ENCODE assay signal across 8 mouse cellular contexts in the genomic region with DNA sequence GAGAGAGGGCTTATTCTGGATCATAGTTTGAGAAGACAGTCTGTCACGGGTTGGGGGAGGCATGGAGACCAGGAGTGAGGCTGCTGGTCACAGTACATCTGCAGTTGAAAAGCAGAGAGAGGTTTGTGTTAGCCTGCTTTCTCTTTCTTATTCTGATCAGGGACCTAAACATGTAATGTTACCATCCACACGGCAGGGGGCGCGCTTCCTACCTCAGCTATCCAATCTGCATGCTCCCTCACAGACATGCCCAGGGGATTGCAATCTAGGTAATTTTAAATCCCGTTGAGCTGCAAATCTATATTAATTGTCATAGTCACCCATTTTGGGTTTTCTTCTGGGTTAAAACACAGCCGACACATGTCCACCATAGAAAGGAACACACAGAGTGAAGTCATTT.
DNase-seq lines count a peak whose midpoint lies in the region; ATAC-seq and TF ChIP-seq lines count a peak whose summit lies in the region.

No protein-coding gene starts in this region.

- no peak overlapping the region for H3K27ac ChIP-seq in cerebellum, adult 2 months (ENCODE audit: insufficient read depth, low read length)
- H3K27ac ChIP-seq in kidney, postnatal 0 days = no peak overlapping the region
- no peak overlapping the region for H3K27ac ChIP-seq in kidney, embryonic 16.5 days (ENCODE audit: low read length)
- no peak overlapping the region for H3K27ac ChIP-seq in limb, embryonic 10.5 days

- no peak overlapping the region for H3K4me2 ChIP-seq in kidney, postnatal 0 days (ENCODE audit: low read length)
- H3K4me2 ChIP-seq in kidney, embryonic 16.5 days (replicated peaks; ENCODE audit: low read depth, low read length) = no peak overlapping the region

- no peaks in the 10 kb centered on the region for H3K27me3 ChIP-seq in cerebellum, adult 2 months (ENCODE audit: control insufficient read depth, insufficient read depth, low read length)
- H3K27me3 ChIP-seq in kidney, postnatal 0 days (ENCODE audit: insufficient read depth, low read length) = no peaks in the 10 kb centered on the region
- no peaks in the 10 kb centered on the region for H3K27me3 ChIP-seq in kidney, embryonic 16.5 days (ENCODE audit: insufficient read depth, low read length)
- 0 out of 2 replicates have a peak, but pooled peaks cover 6% of the 10 kb centered on the region for H3K27me3 ChIP-seq in limb, embryonic 10.5 days (ENCODE audit: low read depth, poor library complexity, severe bottlenecking)

- no peak for ATAC-seq in kidney, postnatal 0 days (replicated peaks; ENCODE audit: low FRiP score, low read depth)
- ATAC-seq in kidney, embryonic 16.5 days (ENCODE audit: low FRiP score, low TSS enrichment) = no peak

- no peak for TF ChIP-seq POLR2A in cerebellum, adult 2 months (IDR thresholded peaks at IDR 0.05; ENCODE audit: borderline replicate concordance, insufficient read depth, low read length)

- DNase-seq in cerebellum, adult 2 months = peak in 1 of 2 experiments; percentile 5
- DNase-seq in cerebellum, adult 9-10 months = no peak
- DNase-seq in kidney, postnatal 0 days (ENCODE audit: low spot score) = peak; percentile 66
- peak; percentile 51 to 53 for DNase-seq in B cell, adult 2 months
- peak; percentile 4 for DNase-seq in c-Kit-positive CD71-positive TER-119-positive erythroid progenitor cells, embryonic 14.5 days (ENCODE audit: low spot score)
- peak; percentile 74 for DNase-seq in limb, embryonic 10.5 days (ENCODE audit: low spot score)
- DNase-seq in urinary bladder, postnatal 25 days (ENCODE audit: low spot score) = peak; percentile 40

- H3K4me3 ChIP-seq in cerebellum, adult 2 months (replicated peaks; ENCODE audit: insufficient read depth, low read depth, low read length) = no peak overlapping the region
- no peak overlapping the region for H3K4me3 ChIP-seq in kidney, postnatal 0 days (replicated peaks; ENCODE audit: low read depth, low read length)
- H3K4me3 ChIP-seq in kidney, embryonic 16.5 days (ENCODE audit: low read length) = no peak overlapping the region
- no peak overlapping the region for H3K4me3 ChIP-seq in limb, embryonic 10.5 days

- H3K9ac ChIP-seq in kidney, postnatal 0 days (ENCODE audit: low read depth, low read length) = no peak overlapping the region
- H3K9ac ChIP-seq in kidney, embryonic 16.5 days (replicated peaks; ENCODE audit: low read length) = no peak overlapping the region

- H3K4me1 ChIP-seq in cerebellum, adult 2 months (ENCODE audit: control insufficient read depth, insufficient read depth, low read length) = no peaks in the 10 kb centered on the region
- peaks cover 6% of the 10 kb centered on the region; the same call in 1 of the 2 replicates for H3K4me1 ChIP-seq in kidney, postnatal 0 days (replicated peaks; ENCODE audit: insufficient read depth, low read length)
- H3K4me1 ChIP-seq in kidney, embryonic 16.5 days (ENCODE audit: insufficient read depth, low read length) = peaks cover 13% of the 10 kb centered on the region
- H3K4me1 ChIP-seq in limb, embryonic 10.5 days = peaks cover 16% of the 10 kb centered on the region

- WGBS in cerebellum, adult 2 months = 32% methylated on average over 6 of the region's 6 CpGs
- WGBS in kidney, postnatal 0 days = 39% methylated on average over 6 of the region's 6 CpGs
- WGBS in kidney, embryonic 16.5 days = 45% methylated on average over 6 of the region's 6 CpGs
- WGBS in limb, embryonic 10.5 days = 38% methylated on average over 6 of the region's 6 CpGs

- H3K9me3 ChIP-seq in kidney, postnatal 0 days (replicated peaks; ENCODE audit: low read length) = no peaks in the 10 kb centered on the region
- no peaks in the 10 kb centered on the region for H3K9me3 ChIP-seq in kidney, embryonic 16.5 days (ENCODE audit: low read length)
- no peaks in the 10 kb centered on the region for H3K9me3 ChIP-seq in limb, embryonic 10.5 days (replicated peaks)

- TF ChIP-seq CTCF in cerebellum, adult 2 months (IDR thresholded peaks at IDR 0.05; ENCODE audit: borderline replicate concordance, insufficient read depth, low read depth, low read length) = peak; percentile 33; the same call in 1 of the 2 replicates
- peak; percentile 79 for TF ChIP-seq CTCF in kidney, postnatal 0 days (IDR thresholded peaks at IDR 0.05; ENCODE audit: low read depth)

- no peaks in the 10 kb centered on the region for H3K36me3 ChIP-seq in kidney, postnatal 0 days (ENCODE audit: insufficient read depth, low read length)
- H3K36me3 ChIP-seq in kidney, embryonic 16.5 days (ENCODE audit: insufficient read depth, low read length) = no peaks in the 10 kb centered on the region
- no peaks in the 10 kb centered on the region for H3K36me3 ChIP-seq in limb, embryonic 10.5 days
